Mouse (Mus musculus): ENCODE results near the gene Retn.

Gene Retn

GRCm38 (mm10) chr8:3660889-3661288 lies 5.3 kb downstream of the Retn start:
- DNase-seq (ENCODE audit: low spot score) = no peak

- DNase-seq (ENCODE audit: low spot score) = no peak
These were observed 8.8 kb downstream of the Retn start for GRCm38 (mm10) chr8:3664405-3664804.

- DNase-seq (ENCODE audit: low spot score) = no peak
These were observed 9.9 kb downstream of the Retn start, which contains the start of gene Mcemp1 for GRCm38 (mm10) chr8:3665507-3665906. Mcemp1 (plus strand) TSS chr8:3665754.

GRCm38 (mm10) chr8:3670388-3670787 lies 14.8 kb downstream of the Retn start:
- DNase-seq (ENCODE audit: low spot score) = no peak

- DNase-seq (ENCODE audit: low spot score) = peak; percentile 64
These were observed 16.5 kb downstream of the Retn start, which contains the start of gene Fcor for GRCm38 (mm10) chr8:3671980-3672491. Fcor (minus strand) TSS chr8:3672362.

- no peak for DNase-seq (ENCODE audit: low spot score)
These were observed 19.1 kb downstream of the Retn start for GRCm38 (mm10) chr8:3674671-3675070.

GRCm38 (mm10) chr8:3676131-3676992 lies 20.8 kb downstream of the Retn start, which contains the start of gene Trappc5:
Trappc5 (plus strand) TSS chr8:3676299.
- peak; percentile 90 for DNase-seq (ENCODE audit: low spot score)

GRCm38 (mm10) chr8:3676993-3677579 lies 21.5 kb downstream of the Retn start:
- DNase-seq (ENCODE audit: low spot score) = no peak

- DNase-seq (ENCODE audit: low spot score) = no peak
These were observed 23.3 kb downstream of the Retn start for GRCm38 (mm10) chr8:3678831-3679230.

- no peak for DNase-seq (ENCODE audit: low spot score)
These were observed 23.7 kb downstream of the Retn start for GRCm38 (mm10) chr8:3679236-3679635.

GRCm38 (mm10) chr8:3679656-3680055 lies 24.1 kb downstream of the Retn start:
- no peak for DNase-seq (ENCODE audit: low spot score)

GRCm38 (mm10) chr8:3682435-3682834 lies 26.9 kb downstream of the Retn start:
- no peak for DNase-seq (ENCODE audit: low spot score)

GRCm38 (mm10) chr8:3683408-3684176 lies 28.0 kb downstream of the Retn start:
- DNase-seq (ENCODE audit: low spot score) = no peak

GRCm38 (mm10) chr8:3684530-3684929 lies 29.0 kb downstream of the Retn start:
- DNase-seq (ENCODE audit: low spot score) = no peak

GRCm38 (mm10) chr8:3685422-3685821 lies 29.9 kb downstream of the Retn start:
- DNase-seq (ENCODE audit: low spot score) = no peak

GRCm38 (mm10) chr8:3687537-3687936 lies 32.0 kb downstream of the Retn start:
- DNase-seq (ENCODE audit: low spot score) = no peak

GRCm38 (mm10) chr8:3690774-3691173 lies 35.2 kb downstream of the Retn start:
- no peak for DNase-seq (ENCODE audit: low spot score)

- no peak for DNase-seq (ENCODE audit: low spot score)
These were observed 38.6 kb downstream of the Retn start, which contains the start of gene Fcer2a for GRCm38 (mm10) chr8:3694121-3694520. Fcer2a (minus strand) TSS chr8:3694175.

- DNase-seq (ENCODE audit: low spot score) = no peak
These were observed 45.9 kb downstream of the Retn start for GRCm38 (mm10) chr8:3701491-3701890.

GRCm38 (mm10) chr8:3705711-3706110 lies 50.1 kb downstream of the Retn start:
- DNase-seq (ENCODE audit: low spot score) = no peak

GRCm38 (mm10) chr8:3707611-3708010 lies 52.0 kb downstream of the Retn start:
- DNase-seq (ENCODE audit: low spot score) = no peak
